Mouse (Mus musculus) intestine, embryonic 16.5 days (tissue): ENCODE results near the gene Lefty1. TPM values are rescaled to one million over a fixed set of nuclear protein-coding genes. Genes with fewer than 3 reads are reported as not detected.
A peak's percentile ranks its signal among the peaks of the same experiment; 100 is the strongest.
"Not testable (repeated sequence)": the region's sequence is repeated elsewhere in the genome, so short reads cannot be mapped to it uniquely, and the experiment has no call there.

Experiments
- ATAC-seq: fragments of 200-750 bp; cut with Nextera tagmentation; 2 replicates; pipeline ENCODE4 v1.8.0; 2017; ENCODE audit warnings: moderate TSS enrichment, moderate library complexity
- H3K27ac ChIP-seq: fragments of 300-500 bp; sonication (generic); 2 replicates; pipeline ENCODE4 v1.5.1; 2014; ENCODE audit warnings: mild to moderate bottlenecking, low read length
- H3K27me3 ChIP-seq: fragments of 300-500 bp; sonication (generic); replicated peaks from 2 replicates; pipeline ENCODE4 v1.6.1; 2014; ENCODE audit warnings: low read length, control low read depth, mixed read lengths; ENCODE audit not compliant: control insufficient read depth, insufficient read depth
- H3K36me3 ChIP-seq: fragments of 300-500 bp; sonication (generic); 2 replicates; pipeline ENCODE4 v1.6.1; 2014; ENCODE audit warnings: low read length, control low read depth; ENCODE audit not compliant: control insufficient read depth, insufficient read depth
- H3K4me1 ChIP-seq: fragments of 300-500 bp; sonication (generic); 2 replicates; pipeline ENCODE4 v1.6.1; 2014; ENCODE audit warnings: low read length, control low read depth, mixed read lengths; ENCODE audit not compliant: control insufficient read depth, insufficient read depth
- H3K4me2 ChIP-seq: fragments of 300-500 bp; sonication (generic); 2 replicates; pipeline ENCODE4 v1.6.1; 2014; ENCODE audit warnings: low read depth, low read length, control low read depth
- H3K4me3 ChIP-seq: fragments of 300-500 bp; sonication (generic); 2 replicates; pipeline ENCODE4 v1.5.1; 2014; ENCODE audit warnings: mild to moderate bottlenecking, low read length
- H3K9ac ChIP-seq: fragments of 300-500 bp; sonication (generic); 2 replicates; pipeline ENCODE4 v1.6.1; 2014; ENCODE audit warnings: low read depth, low read length
- H3K9me3 ChIP-seq: fragments of 300-500 bp; sonication (generic); 2 replicates; pipeline ENCODE4 v1.6.1; 2016; ENCODE audit warnings: low read length, control low read depth; ENCODE audit not compliant: control insufficient read depth
- WGBS: fragments of 180-500 bp; shearing (Covaris S2); extraction: QIAGEN DNeasy Blood & Tissue Kit; methylation state at CpG from one replicate; pipeline ENCODE4 v1.1.7; 2014; 5-methylcytosine and 5-hydroxymethylcytosine counted together
- polyA plus RNA-seq: library from polyadenylated mRNA; unstranded; fragments of >200 nt; fragmentation: Nextera tagmentation; extraction: Ambion mirVana; gene quantifications from 2 replicates; pipeline ENCODE4 v1.2.1, GENCODE M21; 2015

Lefty1 gene
- polyA plus RNA-seq, 1 experiment from 2014 or later = 1.8 TPM

DNA sequence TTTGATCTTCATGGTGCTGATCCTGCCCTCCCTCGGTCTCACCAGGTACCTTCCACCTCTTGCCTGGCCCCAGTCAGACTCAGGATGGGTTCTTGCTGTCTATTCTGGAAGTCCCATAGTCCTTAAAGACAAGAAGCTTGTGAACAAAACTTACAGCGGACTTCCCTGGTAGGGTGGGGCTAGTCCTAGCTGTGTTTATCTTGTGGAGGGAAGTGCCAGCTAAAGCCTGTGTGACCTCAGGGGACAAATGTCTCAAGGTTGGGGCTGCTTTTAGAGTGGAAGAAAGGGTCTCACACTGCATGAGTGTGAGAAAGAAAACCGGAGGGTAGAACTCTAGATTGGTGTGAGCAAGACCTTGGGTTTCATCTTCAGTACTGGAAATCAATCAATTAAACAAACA, 31.0 kb downstream of the Lefty1 start:
- no peaks in the 10 kb centered on the region for H3K27me3 ChIP-seq
- WGBS = 89% methylated on average over 3 of the region's 3 CpGs
- H3K4me1 ChIP-seq = no peaks in the 10 kb centered on the region
- H3K36me3 ChIP-seq = peaks cover 8% of the 10 kb centered on the region; the same call in 1 of the 2 replicates
- no peak overlapping the region for H3K9ac ChIP-seq
- ATAC-seq = no peak
- H3K27ac ChIP-seq = no peak overlapping the region
- no peaks in the 10 kb centered on the region for H3K9me3 ChIP-seq
- no peak overlapping the region for H3K4me3 ChIP-seq
- H3K4me2 ChIP-seq = no peak overlapping the region

DNA sequence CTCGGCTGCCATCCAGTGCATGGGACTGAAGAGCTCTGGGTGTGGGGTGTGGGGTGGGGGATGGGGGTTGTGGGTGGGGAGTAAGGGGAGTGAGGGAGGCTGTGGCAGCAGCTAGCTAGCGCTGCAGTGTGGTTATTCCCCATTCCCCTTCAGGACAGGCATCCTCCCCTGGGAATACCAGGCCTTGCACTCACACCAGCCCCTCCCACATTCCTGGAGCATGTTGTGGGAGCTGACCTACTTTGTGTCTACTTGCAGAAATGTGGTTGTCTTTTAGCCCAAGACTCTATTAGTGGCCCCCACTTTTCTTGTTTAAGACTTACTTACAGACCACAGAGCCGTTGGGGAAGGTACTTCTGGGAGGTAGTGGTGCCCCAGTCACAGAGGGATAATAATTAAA, 31.7 kb downstream of the Lefty1 start:
- Histone ChIP-seq H3K9ac (no peak overlapping the region), H3K4me3 (no peak overlapping the region), H3K27me3 (no peaks in the 10 kb centered on the region), H3K4me2 (no peak overlapping the region), H3K9me3 (no peaks in the 10 kb centered on the region), H3K36me3 (peaks cover 10% of the 10 kb centered on the region), H3K4me1 (no peaks in the 10 kb centered on the region), H3K27ac (no peak overlapping the region)
- no peak for ATAC-seq
- WGBS = 60% methylated on average over 3 of the region's 3 CpGs

DNA sequence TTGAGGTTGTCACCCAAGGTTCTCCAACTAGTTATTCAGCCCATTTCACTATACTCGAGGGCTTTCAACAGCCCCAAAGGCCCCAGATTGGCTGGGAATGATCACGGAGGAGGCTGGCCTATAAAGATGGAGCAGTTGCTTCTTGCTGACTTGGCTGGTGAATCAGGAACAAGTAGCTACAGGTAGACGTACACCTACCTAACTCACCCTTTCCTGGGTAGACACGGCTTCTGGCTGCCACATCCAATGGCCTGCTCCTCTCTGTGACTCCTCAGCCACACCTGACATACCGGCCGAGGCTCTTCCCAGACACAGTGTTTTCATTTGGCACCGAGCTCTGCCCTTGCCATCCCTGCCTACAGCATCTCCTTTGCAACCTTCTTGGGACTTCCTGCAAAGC, 32.4 kb downstream of the Lefty1 start:
- Histone ChIP-seq H3K27ac (no peak overlapping the region), H3K4me3 (no peak overlapping the region), H3K4me2 (no peak overlapping the region), H3K9ac (no peak overlapping the region), H3K4me1 (no peaks in the 10 kb centered on the region), H3K36me3 (peaks cover 14% of the 10 kb centered on the region), H3K9me3 (no peaks in the 10 kb centered on the region), H3K27me3 (no peaks in the 10 kb centered on the region)
- WGBS = 80% methylated on average over 7 of the region's 7 CpGs
- no peak for ATAC-seq

DNA sequence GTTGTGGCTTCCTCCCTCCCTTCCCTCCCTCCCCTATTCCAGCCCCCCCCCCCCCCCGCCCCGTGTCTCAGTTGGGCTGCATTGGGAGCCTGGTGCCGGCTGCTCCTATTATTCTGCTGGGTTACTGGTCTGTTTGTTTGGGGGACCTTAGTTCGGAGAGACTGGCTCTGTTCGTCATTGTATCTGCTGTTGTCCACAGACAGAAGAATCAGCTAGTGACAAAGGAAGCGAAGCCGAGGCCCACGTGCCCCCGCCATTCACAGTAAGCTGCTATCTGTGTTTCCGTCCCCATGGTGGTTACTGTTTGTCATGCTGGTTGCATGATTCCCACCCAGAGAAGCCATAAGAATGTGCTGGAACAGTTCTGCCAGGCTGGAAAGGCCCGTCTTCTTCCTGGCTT, 38.1 kb downstream of the Lefty1 start:
- Histone ChIP-seq H3K27me3 (no peaks in the 10 kb centered on the region), H3K4me2 (no peak overlapping the region), H3K4me3 (no peak overlapping the region), H3K9me3 (no peaks in the 10 kb centered on the region), H3K27ac (no peak overlapping the region), H3K4me1 (no peaks in the 10 kb centered on the region), H3K36me3 (peaks cover 6% of the 10 kb centered on the region), H3K9ac (no peak overlapping the region)
- WGBS = 85% methylated on average over 10 of the region's 11 CpGs
- no peak for ATAC-seq

DNA sequence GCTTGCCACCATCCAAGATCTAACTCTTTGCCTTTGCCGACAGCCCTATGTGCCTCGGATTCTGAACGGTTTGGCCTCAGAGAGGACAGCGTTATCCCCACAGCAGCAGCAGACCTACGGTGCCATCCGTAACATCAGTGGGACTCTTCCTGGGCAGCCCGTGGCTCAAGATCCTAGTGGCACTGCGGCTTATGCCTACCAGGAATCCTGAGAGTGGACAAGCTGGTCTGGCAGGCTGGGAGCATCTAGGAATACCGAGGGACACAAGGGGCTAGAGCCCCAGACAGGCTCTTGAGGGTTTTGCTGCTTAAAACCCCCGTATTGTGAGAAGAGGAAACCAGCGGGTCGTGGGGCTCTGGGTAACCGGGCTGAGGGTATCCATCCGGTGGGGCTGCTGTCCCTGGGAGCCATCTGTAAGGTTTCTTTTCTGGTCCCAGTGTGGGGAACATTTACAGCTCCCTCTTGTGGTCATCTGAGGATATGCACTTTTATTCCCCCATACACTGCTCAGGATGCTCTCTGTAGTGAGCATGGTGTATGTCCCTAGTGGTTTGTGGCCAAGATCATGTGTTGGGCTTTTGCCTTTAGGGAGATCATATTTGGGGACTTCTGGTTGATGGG, 39.4 kb downstream of the Lefty1 start:
- Histone ChIP-seq H3K27me3 (no peaks in the 10 kb centered on the region), H3K9me3 (no peaks in the 10 kb centered on the region), H3K4me2 (no peak overlapping the region), H3K36me3 (peaks cover 6% of the 10 kb centered on the region), H3K4me1 (no peaks in the 10 kb centered on the region), H3K4me3 (no peak overlapping the region), H3K27ac (no peak overlapping the region), H3K9ac (no peak overlapping the region)
- ATAC-seq = peak; percentile 65; the same call in 1 of the 2 replicates
- 61% methylated on average over 14 of the region's 14 CpGs for WGBS

DNA sequence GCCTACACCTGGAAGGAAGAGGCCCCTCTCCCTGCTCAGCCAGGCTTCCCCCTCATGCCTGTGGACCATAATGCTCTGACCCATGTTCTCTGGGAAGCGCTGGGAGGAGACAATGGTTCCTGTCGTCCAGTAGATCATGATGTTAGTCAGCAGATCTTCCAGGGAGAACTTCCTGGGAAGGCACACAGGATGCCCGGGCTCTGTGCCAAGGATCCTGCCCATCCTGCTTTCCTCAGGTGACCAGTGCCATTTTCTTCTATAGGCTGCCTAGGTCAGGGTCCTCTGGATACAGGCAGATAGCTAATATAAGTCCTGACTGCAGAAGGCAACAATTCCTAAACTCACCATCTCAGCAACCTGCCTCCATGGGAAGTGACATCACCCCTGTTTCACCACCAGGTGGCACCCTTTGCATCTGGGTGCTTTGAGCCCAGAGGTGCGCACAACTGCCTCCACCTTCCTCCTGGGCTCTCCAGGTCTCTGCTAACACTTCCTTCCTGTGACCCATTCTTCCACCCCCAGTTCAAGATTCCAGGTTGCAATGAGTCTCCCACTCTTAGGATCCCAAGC, 41.4 kb downstream of the Lefty1 start:
- H3K27ac ChIP-seq = no peak overlapping the region
- peaks cover 4% of the 10 kb centered on the region for H3K36me3 ChIP-seq
- H3K4me3 ChIP-seq = no peak overlapping the region
- H3K4me2 ChIP-seq = no peak overlapping the region
- no peak for ATAC-seq
- H3K9ac ChIP-seq = no peak overlapping the region
- H3K4me1 ChIP-seq = no peaks in the 10 kb centered on the region
- H3K9me3 ChIP-seq = no peaks in the 10 kb centered on the region
- H3K27me3 ChIP-seq = no peaks in the 10 kb centered on the region
- 63% methylated on average over 4 of the region's 4 CpGs for WGBS

DNA sequence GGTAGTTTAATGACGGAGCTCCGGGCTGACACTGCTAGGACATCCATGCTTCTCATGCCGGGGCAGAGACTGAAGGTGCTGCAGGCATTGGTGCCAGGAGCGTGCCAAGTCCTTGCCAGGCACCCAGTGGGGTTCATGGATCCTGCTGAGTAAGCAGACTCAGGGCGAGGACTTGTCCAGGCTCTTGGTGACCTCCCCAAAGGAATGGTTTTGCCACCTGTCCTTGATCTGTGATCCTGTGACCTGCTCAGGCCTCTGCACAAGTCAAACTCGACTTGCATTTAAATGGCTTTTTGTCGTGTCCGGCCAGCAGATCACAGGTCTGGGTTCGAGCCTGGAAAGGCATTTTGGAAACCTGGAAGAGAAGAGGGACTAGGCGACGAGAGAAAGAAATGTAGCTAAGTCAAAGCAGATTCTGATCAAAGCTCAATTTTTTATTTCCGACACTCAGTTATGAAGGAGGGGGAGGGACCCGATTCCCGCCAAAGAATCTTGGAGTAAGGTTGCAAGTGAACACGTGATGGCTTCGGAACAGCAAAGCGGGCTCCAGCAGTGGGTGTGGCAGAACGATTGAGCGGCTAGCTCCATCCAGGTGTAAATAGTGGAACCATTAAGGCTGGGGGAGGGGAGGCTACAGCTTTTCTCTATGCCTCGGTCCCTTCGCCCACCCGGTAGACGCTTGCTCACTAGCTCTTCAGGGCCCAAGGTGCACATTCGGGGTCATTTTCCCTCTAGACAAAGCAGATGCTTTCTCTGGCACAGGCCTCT, 44.8 kb downstream of the Lefty1 start:
- ATAC-seq = no peak
- Histone ChIP-seq H3K27me3 (no peaks in the 10 kb centered on the region), H3K9me3 (no peaks in the 10 kb centered on the region), H3K9ac (no peak overlapping the region), H3K36me3 (no peaks in the 10 kb centered on the region), H3K27ac (no peak overlapping the region), H3K4me1 (no peaks in the 10 kb centered on the region), H3K4me2 (no peak overlapping the region), H3K4me3 (no peak overlapping the region)
- WGBS = 80% methylated on average over 23 of the region's 24 CpGs

DNA sequence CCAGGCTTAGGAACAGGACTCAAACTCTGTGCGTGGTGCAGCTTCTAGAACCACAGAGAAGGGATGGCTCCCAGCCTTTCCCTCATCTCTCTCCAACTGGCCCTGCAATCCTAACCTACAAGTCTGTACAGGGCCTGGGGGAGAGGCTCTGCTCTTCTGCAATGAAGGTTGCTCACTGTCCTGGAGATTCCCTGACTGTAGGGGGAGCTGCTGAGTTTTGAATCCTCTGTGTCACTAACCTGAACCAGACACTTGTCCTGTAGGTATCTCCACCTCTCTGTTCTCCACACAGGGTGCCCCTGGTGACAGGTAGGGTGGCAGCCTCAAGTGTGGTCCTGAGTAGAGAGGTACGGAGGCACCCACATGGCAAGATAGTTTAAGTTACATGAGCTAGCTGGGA, 45.6 kb downstream of the Lefty1 start:
- no peak; the same call in 1 of the 2 replicates for ATAC-seq
- 70% methylated on average over 2 of the region's 2 CpGs for WGBS

DNA sequence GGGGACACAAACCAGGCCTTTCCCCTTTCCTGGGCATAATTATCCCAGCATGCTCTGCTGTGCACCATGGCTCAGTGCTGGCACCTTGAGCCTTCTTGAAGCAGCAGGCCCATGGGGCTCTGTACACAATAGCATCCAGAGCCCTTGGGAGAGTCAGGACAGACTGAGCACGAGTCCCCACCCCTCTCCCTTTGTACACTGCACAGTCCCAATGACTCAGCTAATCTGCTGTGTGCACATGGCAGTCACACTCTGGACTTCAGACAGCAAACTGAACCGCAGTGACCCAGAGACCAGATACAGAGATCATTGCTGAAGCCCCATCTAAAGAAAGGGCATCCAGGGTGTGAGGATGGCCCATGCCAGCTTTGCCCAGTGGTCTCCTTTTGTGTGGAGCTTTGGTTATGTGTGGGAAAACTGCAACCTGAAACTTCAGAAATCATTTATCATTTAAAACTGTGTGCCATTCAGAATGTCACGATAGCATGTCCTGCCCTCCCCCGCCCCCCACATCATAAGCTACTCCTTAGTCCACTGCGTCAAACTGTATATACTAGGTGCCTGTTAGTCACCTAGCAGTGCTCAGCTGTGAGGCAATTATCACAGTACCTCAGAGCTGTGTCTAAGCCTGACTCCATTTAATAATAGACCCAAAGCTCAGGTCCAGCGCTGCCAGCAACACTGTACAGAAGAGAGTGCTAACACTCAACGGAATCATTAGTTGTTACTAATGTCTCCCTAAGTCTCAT, 46.6 kb downstream of the Lefty1 start:
- H3K27me3 ChIP-seq, H3K9me3 ChIP-seq, H3K4me3 ChIP-seq, H3K4me1 ChIP-seq, H3K9ac ChIP-seq, H3K27ac ChIP-seq, H3K36me3 ChIP-seq, H3K4me2 ChIP-seq: not testable (repeated sequence)
- WGBS = 70% methylated on average over 7 of the region's 7 CpGs
- ATAC-seq = peak; percentile 96

More for the DNA sequence above, 45.6 kb downstream of the Lefty1 start:
- Histone ChIP-seq H3K4me3 (no peak overlapping the region), H3K27me3 (no peaks in the 10 kb centered on the region), H3K27ac (no peak overlapping the region), H3K9ac (no peak overlapping the region), H3K9me3 (no peaks in the 10 kb centered on the region), H3K4me1 (no peaks in the 10 kb centered on the region), H3K4me2 (no peak overlapping the region), H3K36me3 (no peaks in the 10 kb centered on the region)
